Mouse (Mus musculus): Measurements from ENCODE around the gene Gm20812. TPM values are rescaled to one million over a fixed set of nuclear protein-coding genes. Genes with fewer than 3 reads are reported as not detected.
"Not testable (repeated sequence)": the region's sequence is repeated elsewhere in the genome, so short reads cannot be mapped to it uniquely, and the experiment has no call there.

The Gm20812 gene
- polyA plus RNA-seq (2014; fragmentation: Nextera tagmentation; extraction: Ambion mirVana): not detected in 2 replicates

GRCm38 (mm10) chrY:12381681-12382080 lies at the start of gene Gm20812:
TSS of gene Gm20812 (plus strand) at chrY:12381981.
- not testable (repeated sequence) for H3K27me3 ChIP-seq (ENCODE audit: control insufficient read depth, insufficient read depth, low read length); H3K9me3 ChIP-seq (ENCODE audit: control insufficient read depth, low read length); ATAC-seq (ENCODE audit: low FRiP score); H3K9ac ChIP-seq; DNase-seq (ENCODE audit: low spot score); H3K36me3 ChIP-seq (replicated peaks; ENCODE audit: control insufficient read depth, insufficient read depth); H3K4me3 ChIP-seq (replicated peaks; ENCODE audit: low read length); H3K4me2 ChIP-seq (replicated peaks); H3K27ac ChIP-seq; H3K4me1 ChIP-seq (replicated peaks; ENCODE audit: control insufficient read depth, insufficient read depth, low read length)
- WGBS: no CpG with 5 or more reads among the region's 3 CpGs

Other genes starting within 250 kb of the Gm20812 start
- not detected in 2 replicates for gene Gm29554, start 108.0 kb upstream of the Gm20812 start, polyA plus RNA-seq (2014; fragmentation: Nextera tagmentation; extraction: Ambion mirVana)

Data from hindbrain, embryonic 14.5 days (tissue).